Mouse (Mus musculus) right cerebral cortex, adult 2 months (tissue): ENCODE measurements around the gene Otud7b.

Source experiments
- DNase-seq, 2 experiments: peaks; one replicate each; pipeline ENCODE4 v3.0.0; 2021 to 2022; ENCODE audit warnings: low spot score in 2 of 2

Gene Otud7b

DNA sequence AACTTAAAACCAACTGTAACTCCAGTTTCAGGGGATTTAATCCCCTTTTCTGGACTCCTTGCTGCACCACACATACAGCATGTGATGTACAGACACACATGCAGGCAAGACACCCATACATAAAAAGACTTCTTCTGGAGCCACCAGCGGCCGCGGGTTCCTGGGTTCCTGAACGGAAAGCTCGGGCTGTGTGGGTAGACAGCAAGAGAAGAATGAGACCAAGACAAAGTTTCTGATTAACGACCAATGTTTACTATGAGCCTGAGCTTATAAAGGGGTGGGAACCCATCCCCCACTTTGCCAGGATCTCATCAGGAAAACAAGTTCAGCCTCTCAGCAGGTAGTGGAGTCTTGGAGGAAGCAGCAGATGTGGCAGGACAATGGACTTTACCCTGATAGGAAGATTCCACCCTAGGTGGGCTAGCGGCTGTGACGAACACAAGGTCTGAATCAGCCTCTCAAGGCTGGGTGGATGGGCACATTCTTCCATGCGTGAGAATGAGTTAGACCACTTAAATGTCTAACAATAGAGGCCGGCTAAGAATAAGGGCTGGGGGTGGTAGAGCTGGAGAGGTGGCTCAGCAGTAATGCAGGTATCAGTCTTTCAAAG, 20.1 kb upstream of the Otud7b start:
- DNase-seq, result no peak

DNA sequence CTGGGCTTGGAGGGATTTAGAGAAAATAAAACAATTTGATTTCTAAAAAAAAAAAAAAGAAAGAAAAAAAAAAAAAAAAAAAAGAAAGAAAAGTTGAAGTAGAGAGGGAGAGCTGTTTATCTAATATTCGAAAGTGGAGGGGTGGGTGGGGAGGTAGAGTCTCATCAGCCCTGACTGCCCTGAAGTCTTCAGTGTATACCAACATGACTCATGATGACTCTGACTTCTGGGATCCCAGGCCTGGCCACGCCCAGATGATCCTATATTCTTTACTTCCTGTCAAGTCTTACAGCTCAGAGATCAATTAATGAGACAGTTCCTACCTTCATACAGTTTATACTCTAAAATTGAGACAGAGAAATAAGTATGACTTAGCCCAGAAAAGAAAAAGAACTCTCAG, 17.1 kb upstream of the Otud7b start:
- DNase-seq, result no peak

DNA sequence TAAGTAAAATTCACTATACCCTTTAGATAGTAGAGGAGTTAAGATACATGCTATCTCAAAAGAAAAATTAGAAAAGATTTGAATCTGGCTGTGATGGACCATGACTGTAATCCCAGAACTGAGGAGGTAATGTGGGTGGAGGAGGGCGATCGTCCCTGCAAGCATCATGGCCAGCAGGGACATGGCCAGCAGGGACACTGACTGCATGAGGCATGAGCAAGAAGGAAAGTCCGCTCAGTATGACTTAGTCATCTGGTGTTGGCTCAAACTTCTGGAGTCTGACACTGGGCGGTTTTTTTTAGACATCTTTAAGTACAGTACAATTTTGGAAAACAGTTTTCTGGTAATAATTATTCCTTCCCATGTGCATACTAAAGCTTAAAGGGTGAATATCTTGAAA, 16.5 kb upstream of the Otud7b start:
- no peak for DNase-seq

DNA sequence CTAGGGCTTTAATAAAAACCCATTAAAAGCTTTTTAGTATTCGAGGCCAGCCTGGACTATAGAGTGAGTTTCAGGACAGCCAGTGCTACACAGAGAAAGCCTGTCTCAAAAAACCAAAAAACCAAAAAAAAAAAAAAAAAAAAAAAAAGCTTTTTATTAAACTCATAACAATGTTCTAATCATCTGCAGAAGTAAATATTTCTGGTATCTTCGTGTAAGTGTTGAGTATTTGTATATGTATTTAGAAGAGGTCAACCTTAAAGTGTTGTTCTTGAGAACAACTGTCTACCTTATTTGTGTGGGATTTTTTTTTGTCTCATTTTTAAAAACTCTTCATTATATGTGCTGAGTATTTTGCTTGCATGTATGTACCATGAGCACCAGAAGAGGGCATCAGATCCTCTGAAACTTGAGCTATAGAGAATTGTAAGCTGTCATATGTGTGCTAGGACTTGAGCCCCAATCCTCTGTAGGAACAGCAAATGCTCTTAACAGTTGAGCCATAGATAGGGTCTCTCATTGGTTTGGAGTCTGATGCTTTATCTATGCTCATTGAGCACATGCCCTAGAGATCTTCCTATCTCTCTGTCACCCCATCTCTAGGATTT, 14.3 kb upstream of the Otud7b start:
- no peak for DNase-seq

DNA sequence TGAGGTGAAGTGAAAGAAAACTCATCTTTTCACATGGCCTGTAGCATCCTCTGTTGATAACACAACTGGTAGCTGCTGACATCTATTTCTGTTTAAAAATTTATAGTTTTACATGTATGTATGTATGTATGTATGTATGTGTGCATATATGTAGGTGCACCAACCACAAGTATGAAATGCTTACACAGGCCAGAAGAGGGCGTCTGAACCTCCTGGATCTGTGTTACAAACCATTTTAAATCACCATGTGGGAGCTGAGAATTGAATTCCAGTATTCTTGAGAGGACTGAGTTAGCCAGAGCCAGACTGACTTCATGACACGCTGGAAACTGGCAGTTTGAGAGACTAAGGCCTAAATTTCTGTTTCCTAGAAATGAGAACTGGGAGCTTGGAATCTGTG, 13.2 kb upstream of the Otud7b start:
- DNase-seq, result no peak

DNA sequence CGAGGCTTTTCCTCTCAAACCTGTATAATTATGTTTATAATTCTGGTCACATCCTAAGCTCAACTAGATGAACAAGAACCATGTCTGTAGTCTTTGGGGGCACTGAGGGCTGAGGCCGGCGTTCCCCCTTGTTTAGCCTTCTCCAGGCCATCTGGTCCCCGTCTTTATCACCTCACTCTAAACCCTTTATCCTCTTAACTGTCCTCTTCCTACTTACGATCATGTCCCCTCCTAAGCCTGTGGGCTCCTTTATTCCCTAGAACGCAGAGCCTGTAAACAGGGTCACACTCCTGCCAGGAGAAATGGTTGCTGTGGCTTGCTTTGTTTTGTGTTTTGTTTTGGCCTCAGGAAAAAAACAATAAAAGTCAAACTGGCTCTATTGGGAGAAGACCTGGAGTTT, 12.4 kb upstream of the Otud7b start:
- no peak for DNase-seq

DNA sequence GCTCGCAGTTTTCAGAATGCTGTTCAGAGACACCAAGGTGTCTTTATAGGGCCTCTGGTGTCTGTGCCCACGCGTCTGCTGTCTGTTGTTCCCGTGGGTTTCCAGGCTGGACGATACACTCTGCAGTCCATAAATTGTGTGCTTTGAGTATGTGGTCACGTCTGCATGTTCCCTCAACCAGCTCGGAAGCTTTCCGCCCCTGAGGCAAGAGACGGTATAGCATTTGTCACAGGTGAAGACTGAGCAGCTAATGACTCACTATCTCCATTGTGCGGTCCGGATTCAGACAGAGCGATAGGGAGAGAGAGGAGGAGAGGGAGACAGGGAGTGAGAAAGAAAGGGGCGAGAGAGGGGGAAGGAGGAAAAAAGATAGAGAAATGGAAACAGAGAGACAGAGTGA, 10.8 kb upstream of the Otud7b start:
- DNase-seq, result no peak

DNA sequence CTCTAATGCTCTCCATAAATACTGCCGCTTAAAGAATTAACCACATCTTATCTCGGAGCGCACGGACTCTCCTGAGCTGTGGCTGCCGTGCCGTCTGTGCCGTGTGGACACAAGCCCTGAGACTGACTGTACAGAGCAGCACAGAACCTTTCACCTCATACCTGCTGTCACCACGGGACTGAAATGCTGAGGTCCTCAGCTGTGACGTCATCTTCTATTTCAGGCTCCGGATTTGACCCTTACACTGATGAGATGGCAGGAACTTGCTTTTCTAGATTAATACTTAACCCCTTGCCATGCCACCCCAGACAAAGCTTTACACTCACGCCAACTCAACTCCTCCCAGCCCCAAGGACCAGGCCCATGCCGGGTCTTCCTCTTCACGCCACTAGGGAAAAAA, 10.1 kb upstream of the Otud7b start:
- no peak for DNase-seq

DNA sequence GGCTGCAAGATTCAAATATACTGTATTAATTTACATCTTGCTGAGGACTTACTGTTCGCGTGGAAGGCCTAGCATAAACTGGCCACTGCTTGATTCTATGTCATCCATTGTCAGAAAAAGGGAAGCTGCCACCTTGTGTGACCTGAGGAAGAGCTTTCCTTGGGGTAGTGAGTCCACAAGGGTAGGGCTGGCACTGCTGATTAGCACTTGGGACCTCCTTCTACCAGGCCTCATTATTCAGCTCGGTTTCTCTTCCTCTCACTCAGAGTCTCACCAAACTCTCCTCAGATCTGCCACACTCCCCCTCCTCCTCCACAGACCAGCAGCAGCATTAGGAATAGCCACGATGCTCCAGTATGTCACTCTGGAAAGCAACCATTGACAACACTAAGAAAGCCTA, 6.2 kb upstream of the Otud7b start:
- no peak for DNase-seq

DNA sequence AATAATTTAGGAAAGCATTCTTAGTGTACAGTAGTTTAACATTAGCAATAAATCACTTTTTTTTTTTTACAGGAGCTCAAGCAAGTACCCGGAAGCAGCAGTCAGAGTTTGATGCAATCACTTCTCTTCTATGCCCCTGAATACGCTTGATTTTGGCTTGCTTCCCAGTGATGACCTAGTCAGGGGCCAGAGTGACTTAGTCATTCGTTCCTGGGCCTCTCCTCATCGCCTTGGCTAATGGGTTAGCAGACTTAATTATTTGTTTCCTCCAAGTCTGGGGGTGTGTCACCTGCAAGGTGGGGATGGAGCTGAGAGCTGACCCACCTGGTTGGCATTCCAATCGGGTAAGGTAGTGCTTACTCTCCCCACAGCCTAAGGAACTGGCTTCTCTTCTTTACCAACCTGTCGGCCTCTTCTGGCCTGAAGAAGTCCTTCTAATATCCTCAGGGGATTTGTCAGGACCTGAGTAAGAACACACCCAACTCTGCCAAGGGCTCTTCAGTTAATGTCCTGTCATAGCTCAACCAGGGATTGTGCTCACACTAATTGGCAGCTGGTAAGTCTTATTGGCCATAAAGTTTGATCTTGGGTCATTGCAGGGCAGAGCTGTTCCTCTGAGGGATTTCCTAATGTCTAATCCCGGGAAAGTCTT, 5.6 kb upstream of the Otud7b start:
- no peak for DNase-seq

DNA sequence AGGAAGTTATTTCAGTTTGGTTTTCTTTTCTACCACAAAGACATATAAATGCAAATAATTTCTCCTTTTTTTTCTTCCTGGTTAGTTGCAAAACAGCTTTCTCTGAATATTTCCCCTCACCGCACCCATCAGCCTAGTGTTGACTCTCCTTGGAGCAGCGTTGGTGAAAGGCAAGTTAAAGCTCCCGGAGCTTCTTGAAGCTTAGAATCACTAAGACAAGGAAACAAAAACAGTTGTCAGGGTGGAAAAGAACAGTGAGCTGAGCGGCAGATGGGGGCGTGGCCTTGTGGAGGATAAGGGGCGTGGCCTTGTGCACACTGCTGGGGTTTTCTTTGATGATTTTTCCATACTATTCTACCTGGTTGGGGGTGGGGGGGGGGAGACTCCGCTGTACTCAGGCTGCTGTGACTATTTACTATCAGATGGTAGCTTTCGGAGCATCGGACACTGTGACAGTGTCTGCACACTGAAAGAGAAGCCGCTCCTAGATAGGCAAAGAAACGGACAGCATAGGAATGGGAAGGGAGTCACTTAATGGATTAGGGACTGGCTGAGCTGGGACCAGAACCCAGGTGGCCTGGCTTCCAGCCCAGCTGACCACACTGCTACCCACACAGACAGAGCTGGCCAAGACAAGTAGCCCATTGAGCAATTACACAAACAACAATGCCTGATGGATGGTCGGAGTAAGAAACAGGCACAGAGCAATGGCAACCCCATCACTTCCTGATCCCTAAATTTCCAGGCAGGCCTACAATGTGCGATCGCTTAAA, 2.0 kb upstream of the Otud7b start:
- no peak for DNase-seq

DNA sequence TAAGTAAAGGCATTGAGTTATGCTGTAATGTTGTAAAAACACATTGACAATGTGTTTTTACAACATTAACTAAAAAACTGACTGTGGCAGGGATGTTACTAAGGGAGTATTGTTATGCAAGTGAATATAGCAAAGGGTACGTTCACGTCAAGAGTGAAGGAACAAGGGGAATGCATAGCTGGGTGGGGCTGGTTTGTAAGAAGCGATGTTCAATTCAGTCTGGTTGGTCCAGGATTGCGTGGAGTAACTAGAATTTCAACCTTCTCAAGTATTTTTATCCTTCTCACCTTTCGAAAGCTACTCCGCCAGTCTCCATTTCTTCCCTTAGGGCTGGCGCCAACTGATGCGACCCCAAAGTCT, 446 bp upstream of the Otud7b start:
- no peak for DNase-seq

DNA sequence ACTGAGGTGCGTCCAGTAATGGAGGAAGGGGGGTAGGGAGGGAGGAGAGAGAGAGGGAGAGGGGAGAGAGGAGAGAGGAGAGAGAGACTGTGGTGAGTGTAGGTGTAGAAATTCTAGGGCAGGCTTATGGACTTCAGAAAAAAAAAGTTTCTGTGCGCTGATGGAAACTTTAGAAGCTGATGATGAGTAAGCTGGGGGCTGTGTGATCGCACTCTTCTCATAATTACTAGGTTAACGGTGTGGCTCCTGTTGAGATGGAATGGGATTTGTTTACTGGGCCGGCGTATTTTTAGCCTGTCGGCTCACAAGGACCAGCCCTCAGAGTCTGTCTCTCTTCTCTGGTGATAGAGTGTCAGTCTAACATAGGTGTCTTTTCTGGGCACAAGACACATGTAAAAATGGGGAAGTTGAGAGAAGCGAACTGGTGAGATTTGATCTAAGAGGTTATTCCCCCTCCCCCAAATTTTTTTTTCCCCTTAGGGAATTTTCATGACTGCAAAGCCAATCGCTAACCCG, 963 bp downstream of the Otud7b start:
- DNase-seq, result no peak

DNA sequence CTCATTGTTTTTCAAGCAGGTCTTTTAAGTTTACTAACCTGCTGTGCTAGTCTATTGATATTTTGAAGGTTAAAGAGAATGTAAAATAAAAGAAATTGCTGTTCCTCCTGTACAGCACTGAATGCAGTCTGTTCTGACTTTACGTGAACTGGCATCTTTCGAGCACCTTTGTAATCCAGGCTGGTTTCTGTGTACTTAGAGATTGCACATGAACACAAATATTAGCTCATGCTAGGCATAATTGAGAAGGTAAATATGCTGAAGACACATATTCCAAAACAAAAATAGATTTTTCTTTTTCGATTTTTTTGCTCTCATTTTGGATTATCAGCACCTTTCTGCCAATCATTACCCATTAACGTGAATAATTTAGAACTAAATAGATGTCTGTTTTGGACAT, 1.8 kb downstream of the Otud7b start:
- no peak for DNase-seq

DNA sequence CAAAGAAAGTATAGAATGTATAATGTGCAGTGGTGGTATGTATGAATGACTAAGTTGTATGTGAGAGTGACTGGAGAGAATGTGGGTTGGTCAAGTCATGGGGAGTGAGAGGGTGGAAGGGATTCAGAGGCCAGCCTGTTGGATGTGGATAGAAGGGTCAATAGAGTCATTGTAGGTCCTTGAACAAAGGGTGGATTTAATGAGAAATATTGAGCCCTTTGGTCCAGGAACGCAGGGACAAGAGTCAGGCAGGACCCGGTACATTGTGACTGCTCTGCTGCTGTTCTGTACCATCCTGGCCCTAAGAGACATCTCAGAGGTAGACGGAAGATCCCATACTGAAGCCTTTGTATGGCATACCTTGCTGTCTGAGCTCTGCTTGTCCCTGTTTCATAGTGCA, 4.0 kb downstream of the Otud7b start:
- DNase-seq, result no peak

DNA sequence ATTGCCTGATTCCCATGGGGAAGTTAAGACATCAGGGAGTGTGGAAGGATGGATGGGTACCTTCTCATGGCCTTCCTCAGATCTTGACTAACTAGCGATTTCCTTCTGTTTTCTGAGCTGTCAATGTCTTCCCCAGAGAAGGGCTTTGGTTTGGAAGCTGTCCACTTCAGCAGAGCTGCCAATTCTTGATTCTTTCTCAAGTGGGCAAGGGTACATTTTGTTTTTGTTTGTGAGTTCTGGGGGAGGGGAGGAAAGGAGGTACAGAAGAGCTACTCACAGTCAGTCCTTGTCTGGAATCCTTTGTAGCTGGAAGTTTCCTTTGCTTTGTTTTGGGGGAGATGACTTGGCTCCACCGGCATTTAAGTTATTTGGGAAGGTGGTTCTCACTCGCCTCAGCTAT, 8.9 kb downstream of the Otud7b start:
- no peak for DNase-seq

DNA sequence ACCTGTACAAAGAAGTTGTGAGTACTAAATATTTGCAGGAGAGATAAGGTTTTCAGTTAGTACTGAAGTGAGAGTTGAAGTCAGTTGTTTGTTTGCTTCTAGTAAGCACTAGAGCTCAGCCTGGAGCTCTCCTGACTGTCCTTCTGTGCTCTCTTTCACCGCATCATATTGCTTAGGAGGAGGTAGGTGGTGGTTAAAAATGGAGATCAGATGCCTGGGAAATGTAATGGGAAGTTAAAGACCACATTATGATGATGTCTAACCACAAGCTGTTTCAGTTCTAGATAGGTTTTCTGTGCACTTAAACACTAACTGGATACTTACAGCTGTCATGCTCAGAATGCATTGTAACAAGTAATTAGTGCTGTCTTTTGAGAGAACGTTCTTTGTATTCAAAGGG, 13.8 kb downstream of the Otud7b start:
- DNase-seq, result peak in 1 of 2 experiments; percentile 18

DNA sequence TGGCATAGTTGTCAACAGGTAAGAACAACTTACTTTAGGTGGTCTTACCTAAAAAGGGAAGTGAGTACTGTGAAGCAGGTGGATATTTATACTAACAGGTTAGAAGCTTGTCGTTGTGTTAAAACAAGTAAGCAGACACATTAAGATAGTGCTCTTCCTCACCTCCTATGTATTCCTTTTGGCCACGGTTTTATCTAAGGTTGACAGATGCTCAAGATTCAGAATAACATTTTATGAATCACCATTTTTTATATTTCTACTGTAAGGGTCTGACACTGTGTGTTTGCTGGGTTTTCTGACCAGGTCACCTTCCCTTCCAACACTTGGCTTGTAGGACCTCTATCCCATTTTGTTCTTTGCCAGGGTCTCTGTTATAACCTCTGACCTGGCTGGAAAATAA, 14.4 kb downstream of the Otud7b start:
- no peak for DNase-seq

DNA sequence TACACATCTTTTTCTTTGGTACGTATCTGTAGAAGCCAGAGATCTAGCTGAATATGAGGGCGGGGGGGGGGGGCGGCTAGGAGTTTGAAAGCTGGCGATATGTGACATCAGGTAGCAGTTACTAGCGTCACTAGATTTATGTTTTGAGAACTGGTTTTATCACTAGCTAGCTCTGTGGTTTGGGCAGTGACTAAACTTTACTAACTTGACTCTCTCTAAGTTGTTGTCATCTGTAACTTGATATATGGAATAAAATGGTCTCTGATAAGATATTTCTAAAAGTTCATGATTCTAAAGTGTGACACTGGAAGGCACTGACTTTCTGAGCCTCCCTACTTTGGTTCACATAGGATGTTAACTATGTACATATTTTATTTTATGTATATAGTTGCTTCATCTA, 19.9 kb downstream of the Otud7b start:
- DNase-seq, result no peak

DNA sequence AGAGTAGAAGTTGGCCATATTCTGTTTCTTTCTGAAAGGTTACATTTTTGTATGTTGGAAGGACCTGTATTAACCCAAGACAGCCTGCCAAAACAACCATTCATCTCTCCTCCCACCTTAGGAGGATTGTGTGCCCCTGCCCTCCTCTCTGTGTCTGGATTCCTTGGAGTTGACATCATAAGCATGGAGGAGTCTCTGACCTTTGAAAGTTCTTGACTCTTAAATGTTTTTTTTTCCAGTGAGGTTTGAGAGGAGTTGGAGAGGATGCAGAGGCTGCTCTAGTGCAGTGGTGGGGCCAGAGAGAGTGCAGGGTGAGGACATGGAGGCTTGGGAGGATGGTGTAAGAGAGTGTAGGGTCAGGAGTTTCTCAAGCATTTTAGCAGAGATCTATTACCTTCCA, 23.8 kb downstream of the Otud7b start:
- no peak for DNase-seq

DNA sequence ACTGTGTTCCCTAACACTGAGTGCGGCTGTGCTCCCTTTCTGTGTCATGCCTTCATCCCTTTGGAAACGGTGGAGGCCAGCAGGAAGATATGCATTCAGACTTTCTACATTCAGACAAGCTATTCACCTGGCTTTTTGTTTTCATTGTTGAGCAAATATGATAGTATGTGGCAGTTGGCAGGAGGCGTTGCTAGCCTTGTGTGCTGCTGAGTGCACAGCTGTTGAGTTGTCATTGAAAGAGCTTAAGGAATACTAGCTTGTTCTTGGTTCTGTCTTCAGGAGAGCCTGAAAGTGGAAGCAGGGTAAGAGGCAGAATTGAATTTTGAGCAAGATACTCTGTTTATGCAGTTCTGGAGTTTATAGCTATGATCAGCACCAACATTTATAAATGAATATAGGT, 28.2 kb downstream of the Otud7b start:
- no peak for DNase-seq

DNA sequence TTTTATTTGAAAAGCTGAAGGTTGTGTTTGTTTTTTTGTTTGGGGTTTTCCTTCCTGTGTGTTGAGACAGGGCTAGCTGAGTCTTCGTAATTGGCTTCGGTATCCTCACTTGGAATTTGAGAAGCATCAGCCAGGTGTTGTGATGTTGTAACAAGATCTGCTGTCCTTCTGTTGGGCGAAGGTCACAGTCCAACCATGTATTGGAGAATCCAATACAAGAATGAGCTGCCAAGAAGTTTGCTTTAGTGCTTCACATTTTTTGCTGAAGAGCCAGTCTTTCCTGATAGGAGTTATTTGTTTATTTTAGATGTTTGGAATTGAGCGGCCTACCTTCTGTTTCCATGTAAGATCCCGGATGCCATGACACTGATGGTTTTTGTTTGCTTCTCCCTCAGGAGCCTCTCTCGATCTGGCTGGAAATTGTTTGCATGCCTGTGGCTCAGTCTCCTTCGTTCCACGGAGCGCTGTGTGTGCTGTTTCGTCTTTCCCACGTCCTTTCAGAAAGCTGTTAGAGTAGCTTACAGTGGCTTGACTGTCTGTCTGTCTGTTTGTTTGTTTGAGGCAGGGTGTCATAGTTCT, 29.1 kb downstream of the Otud7b start:
- no peak for DNase-seq
